In the genomic region with DNA sequence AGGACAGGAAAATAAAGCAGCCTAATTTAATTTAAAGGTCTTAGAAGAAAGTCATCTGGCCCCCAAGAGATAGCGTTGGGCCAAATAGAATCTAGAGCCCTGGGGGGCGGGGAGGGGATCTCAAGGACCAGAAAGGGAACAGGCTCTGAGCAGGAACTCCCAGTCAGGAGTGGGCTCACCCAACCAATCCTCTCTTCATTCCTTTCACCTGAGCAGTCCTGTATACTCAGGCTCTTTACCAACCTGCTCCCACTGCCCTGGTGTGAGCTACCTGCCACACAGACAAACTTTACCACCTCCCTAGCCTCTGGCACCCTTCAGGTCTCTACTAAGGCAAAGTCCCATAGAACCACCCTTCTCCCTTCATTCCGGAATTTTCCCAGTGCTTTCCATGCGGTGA, we compare ENCODE assay signal across 28 mouse cellular contexts.
"Had no signal": no experiment of that assay in that cellular context is flagged by ENCODE, and none has a peak within 500 bp of the region (broad histone marks: within the 10 kb centered on the region; RNA-seq: fewer than 3 reads in every experiment).

No protein-coding gene starts in this region.

- H3K9ac ChIP-seq: embryonic facial prominence, embryonic 12.5 days; embryonic facial prominence, embryonic 13.5 days; embryonic facial prominence, embryonic 15.5 days; forebrain, embryonic 12.5 days; forebrain, embryonic 13.5 days; forebrain, embryonic 15.5 days; forebrain, postnatal 0 days had no signal

- ATAC-seq: forebrain, embryonic 13.5 days; forebrain, embryonic 14.5 days; forebrain, embryonic 15.5 days; forebrain, embryonic 16.5 days; forebrain, postnatal 0 days had no signal

- H3K36me3 ChIP-seq: embryonic facial prominence, embryonic 10.5 days; embryonic facial prominence, embryonic 12.5 days; embryonic facial prominence, embryonic 13.5 days; embryonic facial prominence, embryonic 15.5 days; forebrain, embryonic 10.5 days; forebrain, embryonic 12.5 days; forebrain, embryonic 15.5 days had no signal

- H3K4me3 ChIP-seq: embryonic facial prominence, embryonic 10.5 days; embryonic facial prominence, embryonic 12.5 days; embryonic facial prominence, embryonic 13.5 days; embryonic facial prominence, embryonic 15.5 days; erythroblast, embryonic 14.5 days; forebrain, embryonic 10.5 days; forebrain, embryonic 12.5 days; forebrain, embryonic 13.5 days; forebrain, embryonic 15.5 days; gastrocnemius, adult 2 months had no signal

- H3K27me3 ChIP-seq: forebrain, embryonic 13.5 days; forebrain, embryonic 15.5 days had no signal

- H3K4me1 ChIP-seq: embryonic facial prominence, embryonic 12.5 days; embryonic facial prominence, embryonic 13.5 days; embryonic facial prominence, embryonic 15.5 days; forebrain, embryonic 13.5 days had no signal

- DNase-seq: cerebellum, adult 18-20 months; cerebellum, adult 2 months; cerebellum, adult 8-10 months; cerebellum, adult 9-10 months; cerebellum, adult 9-11 months; cerebellum, postnatal 10 days; cerebellum, postnatal 14 days; cerebellum, postnatal 25 days; cerebellum, postnatal 36 days; embryo, embryonic 11 days; forebrain, postnatal 0 days; gastrocnemius, adult 2 months; gastrocnemius, postnatal 10 days; gastrocnemius, postnatal 14 days; gastrocnemius, postnatal 25 days; gastrocnemius, postnatal 36 days; heart, adult 18-20 months had no signal

- H3K4me2 ChIP-seq: embryonic facial prominence, embryonic 12.5 days; embryonic facial prominence, embryonic 13.5 days; embryonic facial prominence, embryonic 15.5 days; forebrain, embryonic 12.5 days; forebrain, embryonic 13.5 days; forebrain, embryonic 15.5 days had no signal

- H3K9me3 ChIP-seq: embryonic facial prominence, embryonic 10.5 days; embryonic facial prominence, embryonic 12.5 days; embryonic facial prominence, embryonic 13.5 days; embryonic facial prominence, embryonic 15.5 days; forebrain, embryonic 10.5 days; forebrain, embryonic 12.5 days; forebrain, embryonic 13.5 days; forebrain, embryonic 15.5 days had no signal

- H3K27ac ChIP-seq: embryonic facial prominence, embryonic 10.5 days; embryonic facial prominence, embryonic 12.5 days; embryonic facial prominence, embryonic 13.5 days; embryonic facial prominence, embryonic 15.5 days; forebrain, embryonic 10.5 days; forebrain, embryonic 12.5 days; forebrain, embryonic 13.5 days; forebrain, embryonic 15.5 days; gastrocnemius, adult 2 months had no signal
